Mouse (Mus musculus) liver, adult (tissue): ENCODE results near the gene Dnah17.

Experiments
- GATA4 ChIP-seq: IDR thresholded peaks from 2 replicates; pipeline ENCODE4 v1.6.1; 2014; ENCODE audit warnings: mild to moderate bottlenecking, low read length; ENCODE audit not compliant: insufficient replicate concordance

The Dnah17 gene

DNA sequence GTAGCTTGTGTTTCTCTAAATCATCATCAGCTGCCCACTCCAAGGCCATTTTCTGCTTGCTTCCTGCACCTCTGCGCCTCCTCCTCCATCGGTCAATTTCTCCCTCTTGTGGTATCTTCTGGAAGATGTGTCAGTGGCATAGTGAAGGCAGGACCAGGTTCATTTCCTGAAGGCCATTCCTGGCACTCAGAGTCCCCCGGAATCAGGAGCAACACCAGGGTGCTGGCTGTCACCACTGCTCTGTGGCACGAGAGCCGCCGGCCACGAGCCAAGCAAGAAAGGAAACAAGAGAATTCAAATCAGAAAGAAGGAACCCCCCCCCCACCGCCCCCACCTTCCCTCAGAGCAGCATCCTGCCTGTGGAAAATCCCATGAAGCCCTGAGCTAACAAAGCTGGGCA lies 1.7 kb upstream of the Dnah17 start:
- peak; percentile 14; the same call in 1 of the 2 replicates for TF ChIP-seq GATA4

DNA sequence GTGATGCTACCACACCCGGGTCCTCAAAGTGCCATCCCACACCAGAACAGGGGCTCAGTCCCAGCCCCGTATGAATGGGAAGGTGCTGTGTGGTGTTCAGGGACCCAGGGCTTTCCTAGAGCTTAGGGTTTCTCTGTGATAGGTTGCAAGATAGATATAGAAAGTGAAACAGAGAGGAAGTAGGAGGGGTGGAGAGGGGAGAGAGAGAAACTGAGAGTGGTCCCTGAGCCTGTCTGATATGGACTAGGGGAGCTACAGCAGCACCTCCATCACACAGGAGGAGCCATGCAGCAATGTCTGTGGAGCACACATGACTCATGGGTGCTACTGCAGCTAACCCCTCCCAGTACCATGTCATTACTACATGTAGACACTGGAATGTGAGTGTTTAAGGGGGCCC lies 622 bp downstream of the Dnah17 start:
- TF ChIP-seq GATA4 = no peak

DNA sequence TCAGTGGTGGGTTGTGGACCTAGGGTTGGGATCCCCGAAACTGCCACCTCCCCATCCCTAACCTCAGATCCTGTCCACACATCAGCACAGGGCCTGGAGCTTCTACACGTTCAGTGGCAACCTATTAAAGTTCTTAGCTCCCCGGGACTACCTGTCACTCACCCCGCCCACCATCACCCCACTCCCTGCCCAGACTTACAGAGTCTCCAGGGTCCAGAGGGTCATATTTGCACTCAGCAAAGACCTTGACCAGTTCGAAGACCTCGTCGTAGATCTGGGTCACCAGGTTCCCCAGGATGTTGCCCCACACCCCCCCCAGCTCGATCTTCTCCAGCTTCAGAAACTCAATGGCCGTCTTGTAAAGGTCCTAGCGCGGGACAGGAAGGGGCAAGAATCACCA lies 8.8 kb downstream of the Dnah17 start:
- TF ChIP-seq GATA4 = no peak

DNA sequence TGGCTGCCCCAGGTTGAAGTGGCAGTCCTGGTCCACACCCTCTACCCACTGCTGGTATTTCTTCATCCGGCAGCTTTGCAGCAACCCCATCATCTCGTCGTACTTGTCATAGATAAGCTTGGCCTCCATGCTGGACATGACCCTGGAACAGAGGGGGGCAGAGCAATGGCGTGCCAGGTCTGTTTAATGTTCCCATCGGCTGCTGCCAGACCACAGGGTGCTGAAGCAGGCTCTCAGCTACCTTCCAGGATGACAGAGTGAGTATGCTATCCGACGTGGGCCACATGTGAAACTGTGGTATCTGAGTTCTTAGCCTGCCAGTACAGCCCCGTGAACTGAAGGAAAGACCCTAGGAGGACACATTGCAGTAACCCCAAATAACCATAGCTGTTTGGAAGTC lies 11.7 kb downstream of the Dnah17 start:
- TF ChIP-seq GATA4 = no peak

DNA sequence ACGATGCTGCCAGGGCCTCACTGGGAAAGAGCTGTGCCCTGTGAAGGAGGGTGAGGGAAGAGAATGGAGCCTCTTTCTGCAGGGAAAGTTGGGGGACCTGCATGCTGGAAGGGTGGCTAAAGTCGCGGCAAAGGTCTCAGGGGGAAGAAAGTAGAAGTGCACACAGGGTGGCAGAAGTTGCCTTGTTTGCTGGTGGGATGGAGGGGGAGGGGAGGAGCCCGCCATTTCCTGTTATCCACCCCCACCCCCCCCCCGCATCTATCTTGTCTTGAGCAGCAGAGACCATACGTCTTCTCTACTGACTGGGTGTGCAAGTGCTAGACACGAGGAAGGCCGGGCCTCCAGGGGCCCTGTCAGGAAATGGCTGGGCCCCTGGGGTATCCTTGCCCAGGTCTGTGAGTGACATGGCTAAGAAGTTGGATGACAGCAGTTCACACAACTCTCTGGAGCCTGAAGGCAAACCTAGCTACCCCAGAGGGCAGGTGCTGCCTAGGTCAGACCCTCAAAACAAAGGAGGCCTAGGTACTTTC lies 15.8 kb downstream of the Dnah17 start:
- no peak for TF ChIP-seq GATA4

DNA sequence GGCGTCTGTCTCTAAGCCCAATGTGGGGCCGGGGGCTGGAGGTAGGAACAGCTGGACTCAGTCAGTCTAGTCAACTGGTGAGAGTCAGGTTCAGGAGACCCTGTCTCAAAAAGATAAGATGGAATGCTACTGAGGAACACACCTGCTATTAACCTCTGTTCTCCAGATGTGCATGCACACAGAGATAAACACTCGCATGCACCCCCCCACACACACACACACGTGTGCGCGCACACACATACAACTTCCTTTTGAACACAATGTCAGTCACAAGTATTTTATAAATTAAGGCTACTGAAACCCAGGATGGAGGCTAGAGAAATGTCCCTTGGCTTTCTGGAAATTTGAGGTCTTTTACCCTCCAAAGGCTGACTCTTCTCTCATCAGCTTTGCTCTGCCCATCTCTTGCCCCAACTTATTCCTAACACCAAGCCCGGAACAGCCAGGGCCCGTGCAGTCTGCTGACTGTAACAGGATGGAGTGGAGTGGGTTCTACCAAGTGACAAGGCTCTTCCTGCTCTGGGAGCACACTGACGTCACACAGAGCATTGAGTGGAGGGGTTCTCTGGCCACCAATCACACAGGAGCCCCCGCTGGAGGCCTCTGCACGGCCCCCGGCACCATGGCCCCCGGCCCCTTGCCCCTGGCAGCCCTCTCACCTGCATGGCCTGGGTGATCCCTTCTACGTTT lies 16.8 kb downstream of the Dnah17 start:
- TF ChIP-seq GATA4 = no peak

DNA sequence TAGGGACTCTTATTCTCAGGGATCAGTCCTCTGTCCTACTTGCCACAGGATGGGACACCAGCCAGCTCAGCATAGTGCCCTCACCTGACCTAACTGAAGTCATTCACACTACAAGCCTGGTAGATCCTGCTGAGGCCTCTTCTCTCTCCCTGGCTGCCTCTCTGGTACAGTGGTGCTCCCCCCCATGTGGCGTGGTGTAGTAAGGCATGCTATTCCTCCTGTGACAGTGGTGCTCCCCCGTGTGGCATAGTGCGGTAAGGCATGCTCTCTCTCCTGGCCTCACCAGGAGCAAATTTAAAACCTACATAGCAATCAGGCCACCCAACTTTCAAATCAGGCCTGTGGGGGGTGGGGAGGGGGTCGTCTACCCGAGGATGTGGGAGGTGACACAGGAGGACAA lies 26.4 kb downstream of the Dnah17 start:
- TF ChIP-seq GATA4 = no peak

DNA sequence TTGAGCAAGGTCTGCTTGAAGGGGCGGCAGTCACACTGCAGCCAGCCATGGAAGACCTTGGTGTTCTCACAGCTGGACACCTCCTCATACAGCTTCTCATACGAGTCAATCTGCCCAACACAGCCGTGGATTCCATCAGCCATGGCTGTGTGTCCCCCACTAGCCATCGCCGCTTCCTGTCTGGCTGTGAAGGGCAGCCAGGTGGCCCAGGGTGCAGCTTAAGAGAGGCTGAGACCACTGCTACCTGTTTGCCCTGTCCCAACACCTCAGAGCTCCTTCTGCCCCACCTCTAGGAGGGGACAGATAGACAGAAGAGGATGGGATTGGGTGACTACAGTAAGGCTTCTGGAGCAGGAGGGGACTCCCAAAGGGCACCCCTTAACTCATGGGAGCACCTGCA lies 27.1 kb downstream of the Dnah17 start:
- no peak for TF ChIP-seq GATA4

- no peak for TF ChIP-seq GATA4
Measured at GRCm38 (mm10) chr11:118102838-118103237, 27.6 kb downstream of the Dnah17 start.

- TF ChIP-seq GATA4 = no peak
Measured at GRCm38 (mm10) chr11:118101133-118101532, 29.3 kb downstream of the Dnah17 start.

GRCm38 (mm10) chr11:118096736-118097135 lies 33.7 kb downstream of the Dnah17 start:
- TF ChIP-seq GATA4 = peak; percentile 95

DNA sequence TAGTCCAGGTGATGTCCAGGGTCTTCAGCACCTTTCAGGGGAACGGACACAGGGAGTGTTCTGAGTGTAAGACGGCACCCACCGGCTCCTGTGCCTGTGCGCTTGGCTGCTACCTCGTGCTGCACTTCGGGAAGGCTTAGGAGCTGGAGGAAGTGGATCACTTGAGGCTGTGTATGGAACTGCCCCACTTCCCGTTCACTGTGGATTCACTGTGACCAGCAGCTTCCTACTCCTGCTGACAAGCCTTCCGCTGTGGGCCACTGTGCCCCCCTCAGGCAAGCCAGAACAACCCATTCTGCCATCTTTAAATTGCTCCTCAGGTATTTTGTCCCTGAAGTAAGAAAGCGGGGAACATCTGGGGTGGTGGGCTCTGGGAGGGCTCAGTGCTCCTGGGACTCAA lies 35.4 kb downstream of the Dnah17 start:
- no peak for TF ChIP-seq GATA4

DNA sequence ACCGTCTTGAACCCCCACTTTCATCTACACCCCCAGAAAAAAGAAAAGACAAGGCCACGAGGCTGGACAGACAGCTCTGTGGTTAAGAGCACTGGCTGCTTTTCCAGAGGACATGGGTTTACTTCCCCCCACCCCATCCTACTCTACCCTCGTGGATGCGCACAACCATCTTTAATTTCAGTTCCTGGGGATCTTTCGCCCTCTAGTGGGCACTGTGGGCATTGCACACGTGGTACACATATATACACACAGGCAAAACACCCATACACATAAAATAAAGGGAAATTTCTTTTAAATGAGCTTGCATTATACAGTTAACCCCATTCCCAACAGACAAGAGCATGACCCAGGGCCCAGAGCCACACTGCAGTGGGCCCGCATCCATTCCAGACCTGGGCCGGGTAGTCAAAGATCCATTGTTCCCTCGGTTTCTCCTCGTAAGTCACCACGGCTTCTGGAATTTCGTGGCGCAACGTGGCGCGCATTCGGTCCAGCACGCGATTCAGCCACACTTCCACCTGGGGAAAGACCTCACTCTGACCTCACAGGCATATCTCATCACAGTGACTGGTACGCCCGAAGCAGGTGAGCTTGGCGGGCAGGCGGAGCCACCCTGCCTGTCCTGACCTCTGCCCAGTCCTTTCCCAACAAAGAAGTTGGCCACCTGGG lies 39.3 kb downstream of the Dnah17 start:
- TF ChIP-seq GATA4 = no peak

- no peak for TF ChIP-seq GATA4
Measured at GRCm38 (mm10) chr11:118088896-118089295, 41.5 kb downstream of the Dnah17 start.

DNA sequence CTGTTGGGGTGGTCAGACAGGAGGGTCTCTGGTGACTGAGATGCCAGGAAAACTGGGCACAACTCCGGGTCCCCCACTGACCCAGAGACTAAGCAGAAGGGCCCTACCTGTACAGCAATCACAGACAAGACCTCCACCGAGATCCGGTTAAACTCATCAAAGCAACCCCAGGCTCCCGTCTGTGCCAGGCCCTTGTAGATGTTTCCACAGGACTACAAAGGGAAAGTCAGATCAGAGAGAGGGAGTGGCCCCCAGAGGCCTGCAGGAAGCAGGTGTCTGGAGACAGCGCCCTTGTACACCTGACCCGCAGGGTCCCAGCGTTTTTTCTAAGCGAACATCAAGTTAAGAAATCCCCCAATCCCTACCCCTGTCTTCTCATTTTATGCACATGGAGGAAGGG lies 44.5 kb downstream of the Dnah17 start:
- TF ChIP-seq GATA4 = no peak

- TF ChIP-seq GATA4 = no peak
Measured at GRCm38 (mm10) chr11:118085176-118085575, 45.3 kb downstream of the Dnah17 start.
